Mouse (Mus musculus): ENCODE data around the gene Ak1.

DNA sequence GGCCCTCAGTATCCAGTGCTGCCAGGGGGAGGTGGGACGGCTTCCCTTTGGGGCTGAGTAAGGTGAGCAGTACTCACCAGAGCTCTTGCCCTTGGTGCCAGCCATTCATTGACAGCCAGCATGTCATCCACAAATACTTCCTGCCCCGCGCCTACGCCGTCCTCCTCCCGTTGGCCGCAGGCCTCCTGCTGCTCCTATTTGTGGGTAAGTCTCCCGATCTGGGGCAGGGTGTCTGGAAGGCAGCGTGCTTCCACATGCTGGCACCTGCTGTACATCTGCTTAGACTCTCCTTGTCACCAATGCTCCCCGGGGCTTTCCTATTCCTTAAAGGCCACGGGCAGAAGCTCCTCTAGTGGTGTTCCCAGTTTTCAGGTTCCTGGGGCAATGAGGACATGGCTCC lies 49.4 kb upstream of the Ak1 start:
- TF ChIP-seq TCF12 (IDR thresholded peaks at IDR 0.05; ENCODE audit: low read depth, low read length) (no peak), ELF1 (IDR thresholded peaks at IDR 0.05; ENCODE audit: low read depth, low read length) (no peak), USF1 (IDR thresholded peaks at IDR 0.05; ENCODE audit: low read depth, low read length) (no peak), USF2 (conservative IDR thresholded peaks at IDR 0.05; ENCODE audit: low read depth, low read length) (no peak), MYC (IDR thresholded peaks at IDR 0.05; ENCODE audit: low read depth, low read length) (no peak), BHLHE40 (IDR thresholded peaks at IDR 0.05; ENCODE audit: low read depth, low read length) (no peak), ZNF384 (IDR thresholded peaks at IDR 0.05; ENCODE audit: low read depth, low read length) (no peak), KAT2A (IDR thresholded peaks at IDR 0.05; ENCODE audit: insufficient replicate concordance, low read length) (no peak), MAZ (IDR thresholded peaks at IDR 0.05; ENCODE audit: low read depth, low read length) (no peak), ETS1 (conservative IDR thresholded peaks at IDR 0.05; ENCODE audit: low read depth, low read length) (no peak)

All from CH12.LX (cell line).